Mouse (Mus musculus): ENCODE measurements around the gene Wdr78. TPM values are rescaled to one million over a fixed set of nuclear protein-coding genes. Genes with fewer than 3 reads are reported as not detected.
A peak's percentile ranks its signal among the peaks of the same experiment; 100 is the strongest.

Gene Wdr78
- polyA plus RNA-seq, 1 experiment from 2014 or later, result 7.4 TPM

DNA sequence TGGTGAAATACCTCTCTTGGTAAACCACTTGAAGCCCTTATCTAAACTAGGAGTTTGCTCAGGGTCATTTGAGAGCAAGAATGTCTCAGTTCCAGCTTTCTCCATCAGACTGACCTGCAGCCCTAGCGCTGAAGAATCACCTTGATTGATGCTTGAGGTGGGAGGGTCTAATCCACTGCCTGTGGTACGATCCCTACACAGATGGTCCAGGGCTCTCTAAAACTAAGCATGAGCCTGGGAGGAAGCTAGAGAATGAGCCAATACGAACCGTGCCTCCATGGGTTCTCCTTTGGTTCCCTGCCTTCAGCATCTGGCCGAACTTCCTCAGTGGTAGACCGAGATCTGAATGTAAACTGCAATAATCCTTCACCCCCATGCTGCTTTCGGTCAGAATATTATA is 86.6 kb downstream of the Wdr78 start:
- Histone ChIP-seq H3K36me3 (replicated peaks; ENCODE audit: control insufficient read depth, insufficient read depth) (no peaks in the 10 kb centered on the region), H3K9me3 (ENCODE audit: control insufficient read depth, low read length) (no peaks in the 10 kb centered on the region), H3K4me3 (replicated peaks; ENCODE audit: low read length) (no peak overlapping the region), H3K27me3 (ENCODE audit: control insufficient read depth, insufficient read depth, low read length) (no peaks in the 10 kb centered on the region), H3K4me2 (replicated peaks) (no peak overlapping the region), H3K9ac (no peak overlapping the region), H3K4me1 (replicated peaks; ENCODE audit: control insufficient read depth, insufficient read depth, low read length) (no peaks in the 10 kb centered on the region), H3K27ac (no peak overlapping the region)
- ATAC-seq (ENCODE audit: low FRiP score) (no peak), DNase-seq (ENCODE audit: low spot score) (no peak)
- WGBS, result 89% methylated on average over 7 of the region's 7 CpGs

DNA sequence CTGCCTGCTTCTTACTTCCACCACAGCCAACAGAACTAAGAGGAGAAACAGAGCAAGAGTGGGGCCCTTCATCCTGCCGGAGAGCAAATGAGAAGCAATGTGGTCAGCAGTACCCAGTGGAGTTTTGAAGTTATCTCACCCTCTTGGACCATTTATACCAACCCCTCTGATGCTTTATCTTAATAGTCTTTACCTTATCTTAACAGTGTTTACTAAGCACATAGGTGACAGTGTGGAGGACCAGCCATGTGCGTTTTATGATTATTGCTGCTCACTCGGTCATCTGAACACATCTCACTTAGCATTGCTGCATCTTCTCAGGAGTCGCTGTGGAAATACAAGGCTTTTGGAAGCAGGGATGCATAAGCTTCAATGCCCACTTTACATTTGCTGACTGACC is 87.7 kb downstream of the Wdr78 start, which contains the start of gene Insl5:
TSS of gene Insl5 (minus strand) at position 222 of the 400 bp plus-strand sequence.
- Histone ChIP-seq H3K27me3 (ENCODE audit: control insufficient read depth, insufficient read depth, low read length) (no peaks in the 10 kb centered on the region), H3K4me3 (replicated peaks; ENCODE audit: low read length) (no peak within 1 kb of the TSS), H3K9me3 (ENCODE audit: control insufficient read depth, low read length) (no peaks in the 10 kb centered on the region), H3K36me3 (replicated peaks; ENCODE audit: control insufficient read depth, insufficient read depth) (no peaks in the 10 kb centered on the region), H3K9ac (no peak within 1 kb of the TSS), H3K27ac (no peak within 1 kb of the TSS), H3K4me1 (replicated peaks; ENCODE audit: control insufficient read depth, insufficient read depth, low read length) (no peaks in the 10 kb centered on the region), H3K4me2 (replicated peaks) (no peak within 1 kb of the TSS)
- 91% methylated on average over 4 of the region's 4 CpGs for WGBS
- no peak for ATAC-seq (ENCODE audit: low FRiP score)
- no peak for DNase-seq (ENCODE audit: low spot score)

DNA sequence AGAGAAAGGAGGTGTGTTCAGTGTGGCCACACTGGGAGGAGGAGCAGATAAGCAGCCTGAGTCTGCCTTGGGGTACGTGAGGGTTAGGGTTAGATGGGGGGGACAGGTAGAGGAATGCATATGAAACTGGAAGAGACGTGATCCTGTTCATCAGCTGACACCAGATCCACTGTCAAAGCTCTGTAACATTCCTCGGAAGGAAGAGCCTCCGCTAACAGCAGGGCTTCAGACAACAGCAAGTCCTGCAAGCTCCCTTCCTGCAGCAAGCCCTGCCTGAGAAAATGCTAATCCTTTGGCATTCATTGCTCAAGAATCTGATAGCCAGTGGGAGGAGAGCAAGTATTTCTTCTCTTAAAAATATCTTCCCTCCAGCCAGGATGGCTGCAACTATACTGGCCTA is 100.9 kb downstream of the Wdr78 start:
- Histone ChIP-seq H3K4me1 (replicated peaks; ENCODE audit: control insufficient read depth, insufficient read depth, low read length) (peaks cover 6% of the 10 kb centered on the region; the same call in 1 of the 2 replicates), H3K36me3 (replicated peaks; ENCODE audit: control insufficient read depth, insufficient read depth) (no peaks in the 10 kb centered on the region), H3K9ac (0 out of 2 replicates have a peak overlapping the region, but pooled peaks have one; percentile 31), H3K4me2 (replicated peaks) (0 out of 2 replicates have a peak overlapping the region, but pooled peaks have one; percentile 4), H3K4me3 (replicated peaks; ENCODE audit: low read length) (no peak overlapping the region), H3K27ac (no peak overlapping the region), H3K9me3 (ENCODE audit: control insufficient read depth, low read length) (no peaks in the 10 kb centered on the region), H3K27me3 (ENCODE audit: control insufficient read depth, insufficient read depth, low read length) (no peaks in the 10 kb centered on the region)
- ATAC-seq (ENCODE audit: low FRiP score) (no peak), DNase-seq (ENCODE audit: low spot score) (no peak)
- WGBS, result 8% methylated on average over 4 of the region's 4 CpGs

DNA sequence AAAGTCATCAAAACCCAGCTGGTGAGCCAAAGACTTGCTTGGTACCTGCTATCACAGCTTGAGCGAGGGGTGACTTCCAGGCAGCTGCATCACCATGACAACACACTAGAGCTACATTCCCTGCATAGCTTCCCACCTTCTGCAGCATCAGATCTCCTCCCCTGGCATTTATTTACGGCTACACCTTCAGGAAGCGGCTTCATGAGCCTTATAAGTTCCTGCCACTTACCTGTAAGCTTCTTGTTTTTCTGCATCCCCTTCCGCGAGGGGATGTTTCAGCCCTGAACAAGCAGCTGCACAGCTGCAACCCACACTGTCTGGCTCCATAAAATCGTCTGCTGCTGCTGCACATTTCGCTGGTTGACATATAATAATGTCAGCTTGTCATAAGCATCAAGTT is 102.5 kb downstream of the Wdr78 start:
- WGBS, result 36% methylated on average over 7 of the region's 7 CpGs
- Histone ChIP-seq H3K4me3 (replicated peaks; ENCODE audit: low read length) (no peak overlapping the region), H3K36me3 (replicated peaks; ENCODE audit: control insufficient read depth, insufficient read depth) (no peaks in the 10 kb centered on the region)

DNA sequence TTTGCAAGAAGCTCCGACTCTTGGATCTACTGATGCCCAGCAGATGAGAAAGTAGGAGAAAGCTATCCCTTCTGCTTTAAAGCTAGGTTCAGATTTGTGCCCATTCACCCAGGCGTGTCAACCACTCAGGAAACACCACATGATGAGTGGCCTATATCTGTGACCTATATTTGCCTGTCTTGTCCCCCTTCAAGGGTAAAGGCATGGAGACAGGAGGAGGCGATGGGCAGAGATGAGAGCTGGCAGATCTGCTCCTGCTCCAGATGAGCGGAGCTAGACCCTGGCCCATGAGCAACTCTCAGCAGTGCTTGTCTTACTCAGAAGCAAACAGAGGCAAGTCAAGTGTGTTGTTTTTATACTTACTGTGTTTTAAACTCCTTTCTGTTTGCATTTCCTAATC is 103.6 kb downstream of the Wdr78 start:
- no peak overlapping the region for H3K9ac ChIP-seq
- no peaks in the 10 kb centered on the region for H3K36me3 ChIP-seq (replicated peaks; ENCODE audit: control insufficient read depth, insufficient read depth)
- peaks cover 11% of the 10 kb centered on the region; the same call in 1 of the 2 replicates for H3K4me1 ChIP-seq (replicated peaks; ENCODE audit: control insufficient read depth, insufficient read depth, low read length)
- no peak overlapping the region for H3K4me3 ChIP-seq (replicated peaks; ENCODE audit: low read length)
- ATAC-seq (ENCODE audit: low FRiP score) (no peak), DNase-seq (ENCODE audit: low spot score) (no peak)
- H3K9me3 ChIP-seq (ENCODE audit: control insufficient read depth, low read length), result no peaks in the 10 kb centered on the region
- 94% methylated on average over 4 of the region's 4 CpGs for WGBS
- no peak overlapping the region for H3K4me2 ChIP-seq (replicated peaks)
- H3K27me3 ChIP-seq (ENCODE audit: control insufficient read depth, insufficient read depth, low read length), result no peaks in the 10 kb centered on the region
- H3K27ac ChIP-seq, result no peak overlapping the region

More for the DNA sequence above, 102.5 kb downstream of the Wdr78 start:
- DNase-seq (ENCODE audit: low spot score) (peak; percentile 51), ATAC-seq (ENCODE audit: low FRiP score) (peak; percentile 72)
- no peaks in the 10 kb centered on the region for H3K27me3 ChIP-seq (ENCODE audit: control insufficient read depth, insufficient read depth, low read length)
- H3K27ac ChIP-seq, result peak overlapping the region; percentile 16; the same call in 1 of the 2 replicates
- H3K4me2 ChIP-seq (replicated peaks), result peak overlapping the region; percentile 24
- no peak overlapping the region for H3K9ac ChIP-seq
- H3K9me3 ChIP-seq (ENCODE audit: control insufficient read depth, low read length), result no peaks in the 10 kb centered on the region
- H3K4me1 ChIP-seq (replicated peaks; ENCODE audit: control insufficient read depth, insufficient read depth, low read length), result peaks cover 7% of the 10 kb centered on the region; the same call in 1 of the 2 replicates

DNA sequence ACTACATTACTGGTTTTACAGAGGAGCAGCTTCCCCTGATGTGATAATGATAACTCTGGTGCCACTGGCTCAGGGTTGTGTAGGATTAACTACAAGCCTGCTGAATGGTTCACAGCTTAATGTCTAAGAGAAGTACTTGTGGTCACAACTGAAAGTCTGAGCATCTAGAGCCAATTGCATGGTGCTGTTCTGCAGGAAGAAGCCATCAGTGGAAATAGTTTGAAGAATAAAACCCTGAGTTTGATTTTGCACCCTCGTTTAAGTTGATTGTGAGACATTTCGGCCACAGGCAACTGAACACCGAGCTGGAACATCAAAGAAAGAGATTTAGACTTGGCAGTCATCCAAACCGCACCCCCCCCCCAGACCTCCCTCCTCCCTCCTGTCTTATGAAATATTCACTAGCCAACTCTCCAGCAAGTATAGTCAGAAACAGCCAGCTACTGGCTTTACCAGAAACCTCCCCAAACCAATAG is 107.4 kb downstream of the Wdr78 start:
- no peaks in the 10 kb centered on the region for H3K27me3 ChIP-seq (ENCODE audit: control insufficient read depth, insufficient read depth, low read length)
- H3K9me3 ChIP-seq (ENCODE audit: control insufficient read depth, low read length), result no peaks in the 10 kb centered on the region
- peak; percentile 58 for DNase-seq (ENCODE audit: low spot score)
- H3K4me1 ChIP-seq (replicated peaks; ENCODE audit: control insufficient read depth, insufficient read depth, low read length), result peaks cover 5% of the 10 kb centered on the region; the same call in 1 of the 2 replicates
- no peaks in the 10 kb centered on the region for H3K36me3 ChIP-seq (replicated peaks; ENCODE audit: control insufficient read depth, insufficient read depth)
- 28% methylated on average over 4 of the region's 4 CpGs for WGBS
- H3K27ac ChIP-seq, result no peak overlapping the region
- peak; percentile 64; the same call in 1 of the 2 replicates for ATAC-seq (ENCODE audit: low FRiP score)
- no peak overlapping the region for H3K9ac ChIP-seq
- H3K4me2 ChIP-seq (replicated peaks), result no peak overlapping the region
- H3K4me3 ChIP-seq (replicated peaks; ENCODE audit: low read length), result no peak overlapping the region

DNA sequence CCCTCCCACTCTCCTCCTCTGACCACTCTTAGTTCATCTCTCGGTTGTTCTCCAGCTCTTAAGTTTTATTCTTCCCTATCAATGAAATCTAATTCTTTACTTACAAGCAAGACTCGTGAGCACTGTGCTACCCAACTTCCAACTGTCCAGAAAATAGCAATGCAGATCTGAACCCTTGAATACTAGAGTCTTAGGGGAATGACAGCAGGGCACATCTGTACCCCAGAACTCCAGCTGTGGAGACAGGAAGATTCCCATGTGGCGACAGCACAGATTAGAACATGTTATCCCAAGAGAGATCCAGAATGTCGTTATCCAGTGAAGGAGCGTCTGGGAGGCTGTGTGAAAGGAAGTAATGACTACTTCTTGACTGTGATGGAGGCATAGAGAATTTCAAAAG is 108.1 kb downstream of the Wdr78 start:
- no peak for DNase-seq (ENCODE audit: low spot score)
- Histone ChIP-seq H3K36me3 (replicated peaks; ENCODE audit: control insufficient read depth, insufficient read depth) (no peaks in the 10 kb centered on the region), H3K27ac (no peak overlapping the region; the same call in 1 of the 2 replicates), H3K4me2 (replicated peaks) (no peak overlapping the region), H3K4me3 (replicated peaks; ENCODE audit: low read length) (no peak overlapping the region), H3K27me3 (ENCODE audit: control insufficient read depth, insufficient read depth, low read length) (no peaks in the 10 kb centered on the region), H3K9ac (no peak overlapping the region), H3K4me1 (replicated peaks; ENCODE audit: control insufficient read depth, insufficient read depth, low read length) (peaks cover 5% of the 10 kb centered on the region; the same call in 1 of the 2 replicates), H3K9me3 (ENCODE audit: control insufficient read depth, low read length) (no peaks in the 10 kb centered on the region)
- 67% methylated on average over 5 of the region's 5 CpGs for WGBS
- no peak for ATAC-seq (ENCODE audit: low FRiP score)

DNA sequence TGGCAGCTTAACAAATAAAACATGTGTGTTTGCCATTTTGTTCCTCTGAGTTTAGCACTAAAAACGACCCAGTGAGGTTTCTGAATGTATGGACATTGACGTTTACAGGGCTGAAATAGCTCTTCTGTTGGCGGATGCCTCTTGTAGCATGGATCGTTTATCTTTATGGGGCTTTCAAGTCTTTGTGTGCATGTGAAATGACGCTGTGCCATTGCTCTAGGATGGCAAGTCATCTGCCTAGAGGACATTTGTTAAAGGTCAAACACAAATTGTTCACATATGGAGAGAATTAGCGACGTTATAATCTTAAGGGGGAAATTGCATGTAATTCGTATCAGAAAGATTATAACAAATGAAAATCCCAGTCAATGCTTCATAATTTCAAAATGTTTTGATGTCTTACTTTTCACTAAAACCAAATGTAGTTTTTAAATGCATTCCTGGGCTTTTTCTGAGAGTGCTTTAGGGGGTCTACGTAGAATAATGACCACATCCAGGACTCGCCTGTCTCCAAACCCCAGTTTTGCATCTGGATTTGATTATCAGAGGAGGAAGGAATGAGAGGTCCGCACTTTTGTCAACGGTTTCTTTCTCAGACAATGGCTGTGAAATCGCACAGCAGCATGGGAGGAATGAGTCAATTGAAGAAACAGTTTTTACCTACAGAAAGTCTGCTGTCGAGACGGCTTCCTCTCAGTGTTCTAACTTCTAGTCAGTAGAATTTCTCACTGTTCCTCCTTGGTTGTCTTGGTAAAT is 109.0 kb downstream of the Wdr78 start:
- H3K27ac ChIP-seq, result no peak overlapping the region; the same call in none of the 2 replicates
- no peaks in the 10 kb centered on the region for H3K27me3 ChIP-seq (ENCODE audit: control insufficient read depth, insufficient read depth, low read length)
- WGBS, result 56% methylated on average over 15 of the region's 15 CpGs
- ATAC-seq (ENCODE audit: low FRiP score) (no peak), DNase-seq (ENCODE audit: low spot score) (peak; percentile 33)
- no peak overlapping the region for H3K4me3 ChIP-seq (replicated peaks; ENCODE audit: low read length)
- H3K9me3 ChIP-seq (ENCODE audit: control insufficient read depth, low read length), result no peaks in the 10 kb centered on the region
- H3K4me2 ChIP-seq (replicated peaks), result no peak overlapping the region
- H3K36me3 ChIP-seq (replicated peaks; ENCODE audit: control insufficient read depth, insufficient read depth), result no peaks in the 10 kb centered on the region
- no peak overlapping the region for H3K9ac ChIP-seq
- peaks cover 5% of the 10 kb centered on the region; the same call in 1 of the 2 replicates for H3K4me1 ChIP-seq (replicated peaks; ENCODE audit: control insufficient read depth, insufficient read depth, low read length)

DNA sequence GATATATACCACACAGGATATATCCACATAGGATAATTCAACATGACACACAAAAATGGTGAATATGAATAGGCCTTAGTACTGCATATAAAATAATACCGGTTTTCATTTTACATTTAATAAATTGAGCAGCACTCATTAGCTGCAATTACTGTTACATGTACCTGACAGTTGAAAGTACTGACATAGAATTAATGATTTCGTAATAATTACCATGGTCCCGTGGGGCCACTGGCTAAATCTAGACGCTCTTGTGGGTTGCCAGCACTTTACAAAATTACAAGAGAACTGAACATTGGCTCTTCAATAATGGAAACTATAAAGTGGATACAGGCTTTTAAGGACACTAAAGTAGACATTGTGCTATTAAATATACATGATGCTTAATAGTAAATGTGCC is 109.7 kb downstream of the Wdr78 start:
- H3K36me3 ChIP-seq (replicated peaks; ENCODE audit: control insufficient read depth, insufficient read depth), result no peaks in the 10 kb centered on the region
- H3K4me1 ChIP-seq (replicated peaks; ENCODE audit: control insufficient read depth, insufficient read depth, low read length), result peaks cover 5% of the 10 kb centered on the region; the same call in 1 of the 2 replicates
- H3K27ac ChIP-seq, result no peak overlapping the region; the same call in 1 of the 2 replicates
- ATAC-seq (ENCODE audit: low FRiP score) (no peak), DNase-seq (ENCODE audit: low spot score) (no peak)
- H3K27me3 ChIP-seq (ENCODE audit: control insufficient read depth, insufficient read depth, low read length), result no peaks in the 10 kb centered on the region
- H3K9me3 ChIP-seq (ENCODE audit: control insufficient read depth, low read length), result no peaks in the 10 kb centered on the region
- no peak overlapping the region for H3K9ac ChIP-seq
- WGBS, result 66% methylated on average over 4 of the region's 4 CpGs
- H3K4me2 ChIP-seq (replicated peaks), result no peak overlapping the region
- H3K4me3 ChIP-seq (replicated peaks; ENCODE audit: low read length), result no peak overlapping the region
